Mouse (Mus musculus): ENCODE measurements around the gene Pla2g4b. TPM values are rescaled to one million over a fixed set of nuclear protein-coding genes. Genes with fewer than 3 reads are reported as not detected.

Pla2g4b gene
- polyA plus RNA-seq (2016; fragmentation: Nextera tagmentation; extraction: Ambion mirVana) = 4.6 and 5.3 TPM in 2 replicates

GRCm38 (mm10) chr2:120032726-120033467 lies at the start of gene Pla2g4b:
Gene Pla2g4b (plus strand): TSS chr2:120033417.
- 92% methylated on average over 12 of the region's 12 CpGs for WGBS

GRCm38 (mm10) chr2:119985871-119986270 lies 47.3 kb upstream of the Pla2g4b start:
- Histone ChIP-seq H3K4me3 (no peak overlapping the region), H3K9me3 (no peaks in the 10 kb centered on the region), H3K27me3 (no peaks in the 10 kb centered on the region), H3K4me1 (peaks cover 4% of the 10 kb centered on the region; the same call in 1 of the 2 replicates), H3K36me3 (peaks cover 8% of the 10 kb centered on the region; the same call in 1 of the 2 replicates), H3K4me2 (replicated peaks) (no peak overlapping the region), H3K9ac (replicated peaks) (no peak overlapping the region), H3K27ac (replicated peaks) (no peak overlapping the region)
- 78% methylated on average over 8 of the region's 8 CpGs for WGBS
- ATAC-seq (ENCODE audit: low FRiP score, low read depth) = no peak

More at GRCm38 (mm10) chr2:120032726-120033467, at the start of gene Pla2g4b:
- H3K4me2 ChIP-seq (replicated peaks) = no peak within 1 kb of the TSS
- H3K4me1 ChIP-seq = peaks cover 7% of the 10 kb centered on the region
- H3K9ac ChIP-seq (replicated peaks) = no peak within 1 kb of the TSS
- no peaks in the 10 kb centered on the region for H3K27me3 ChIP-seq
- no peak for ATAC-seq (ENCODE audit: low FRiP score, low read depth)
- peaks cover 67% of the 10 kb centered on the region for H3K36me3 ChIP-seq
- no peak within 1 kb of the TSS for H3K4me3 ChIP-seq
- no peak within 1 kb of the TSS for H3K27ac ChIP-seq (replicated peaks)
- H3K9me3 ChIP-seq = no peaks in the 10 kb centered on the region

- H3K4me3 ChIP-seq = no peak overlapping the region
- no peak for ATAC-seq (ENCODE audit: low FRiP score, low read depth)
- H3K4me2 ChIP-seq (replicated peaks) = no peak overlapping the region
- peaks cover 8% of the 10 kb centered on the region; the same call in 1 of the 2 replicates for H3K36me3 ChIP-seq
- no peaks in the 10 kb centered on the region for H3K9me3 ChIP-seq
- no peak overlapping the region for H3K27ac ChIP-seq (replicated peaks)
- no peak overlapping the region for H3K9ac ChIP-seq (replicated peaks)
- no peaks in the 10 kb centered on the region for H3K27me3 ChIP-seq
- WGBS = 62% methylated on average over 6 of the region's 6 CpGs
- H3K4me1 ChIP-seq = peaks cover 4% of the 10 kb centered on the region; the same call in 1 of the 2 replicates
Observed at GRCm38 (mm10) chr2:119986369-119986768, 46.8 kb upstream of the Pla2g4b start.

- H3K9me3 ChIP-seq = no peaks in the 10 kb centered on the region
- no peak overlapping the region for H3K4me2 ChIP-seq (replicated peaks)
- H3K9ac ChIP-seq (replicated peaks) = no peak overlapping the region
- H3K27ac ChIP-seq (replicated peaks) = no peak overlapping the region
- no peak for ATAC-seq (ENCODE audit: low FRiP score, low read depth)
- WGBS = 98% methylated on average over 2 of the region's 2 CpGs
- H3K27me3 ChIP-seq = no peaks in the 10 kb centered on the region
- H3K4me1 ChIP-seq = peaks cover 4% of the 10 kb centered on the region; the same call in 1 of the 2 replicates
- peaks cover 4% of the 10 kb centered on the region; the same call in 1 of the 2 replicates for H3K36me3 ChIP-seq
- no peak overlapping the region for H3K4me3 ChIP-seq
Observed at GRCm38 (mm10) chr2:119987441-119987840, 45.8 kb upstream of the Pla2g4b start.

- no peak overlapping the region for H3K27ac ChIP-seq (replicated peaks)
- H3K27me3 ChIP-seq = no peaks in the 10 kb centered on the region
- ATAC-seq (ENCODE audit: low FRiP score, low read depth) = no peak
- no peak overlapping the region for H3K4me3 ChIP-seq
- H3K4me2 ChIP-seq (replicated peaks) = no peak overlapping the region
- H3K36me3 ChIP-seq = no peaks in the 10 kb centered on the region
- peaks cover 4% of the 10 kb centered on the region; the same call in 1 of the 2 replicates for H3K4me1 ChIP-seq
- WGBS = 89% methylated on average over 4 of the region's 4 CpGs
- no peaks in the 10 kb centered on the region for H3K9me3 ChIP-seq
- no peak overlapping the region for H3K9ac ChIP-seq (replicated peaks)
Observed at GRCm38 (mm10) chr2:119988952-119989351, 44.3 kb upstream of the Pla2g4b start.

- no peaks in the 10 kb centered on the region for H3K27me3 ChIP-seq
- ATAC-seq (ENCODE audit: low FRiP score, low read depth) = no peak
- H3K9ac ChIP-seq (replicated peaks) = no peak overlapping the region
- WGBS = 90% methylated on average over 6 of the region's 6 CpGs
- no peak overlapping the region for H3K4me2 ChIP-seq (replicated peaks)
- H3K36me3 ChIP-seq = no peaks in the 10 kb centered on the region
- no peaks in the 10 kb centered on the region for H3K9me3 ChIP-seq
- no peak overlapping the region for H3K27ac ChIP-seq (replicated peaks)
- H3K4me3 ChIP-seq = no peak overlapping the region
- H3K4me1 ChIP-seq = peaks cover 4% of the 10 kb centered on the region; the same call in 1 of the 2 replicates
Observed at GRCm38 (mm10) chr2:119990881-119991280, 42.3 kb upstream of the Pla2g4b start.

GRCm38 (mm10) chr2:119992349-119992748 lies 40.9 kb upstream of the Pla2g4b start:
- no peak overlapping the region for H3K4me3 ChIP-seq
- H3K4me2 ChIP-seq (replicated peaks) = no peak overlapping the region
- no peak overlapping the region for H3K27ac ChIP-seq (replicated peaks)
- H3K9me3 ChIP-seq = no peaks in the 10 kb centered on the region
- no peaks in the 10 kb centered on the region for H3K4me1 ChIP-seq
- no peaks in the 10 kb centered on the region for H3K36me3 ChIP-seq
- ATAC-seq (ENCODE audit: low FRiP score, low read depth) = no peak
- H3K9ac ChIP-seq (replicated peaks) = no peak overlapping the region
- WGBS = 94% methylated on average over 2 of the region's 2 CpGs
- no peaks in the 10 kb centered on the region for H3K27me3 ChIP-seq

- Histone ChIP-seq H3K9ac (replicated peaks) (no peak overlapping the region), H3K27ac (replicated peaks) (no peak overlapping the region), H3K4me1 (no peaks in the 10 kb centered on the region), H3K36me3 (no peaks in the 10 kb centered on the region), H3K9me3 (no peaks in the 10 kb centered on the region), H3K27me3 (no peaks in the 10 kb centered on the region), H3K4me3 (no peak overlapping the region), H3K4me2 (replicated peaks) (no peak overlapping the region)
- WGBS = 58% methylated on average over 2 of the region's 2 CpGs
- no peak for ATAC-seq (ENCODE audit: low FRiP score, low read depth)
Observed at GRCm38 (mm10) chr2:119993515-119993914, 39.7 kb upstream of the Pla2g4b start.

GRCm38 (mm10) chr2:119994839-119995238 lies 38.4 kb upstream of the Pla2g4b start:
- H3K4me1 ChIP-seq = no peaks in the 10 kb centered on the region
- no peak overlapping the region for H3K4me2 ChIP-seq (replicated peaks)
- no peak overlapping the region for H3K9ac ChIP-seq (replicated peaks)
- H3K4me3 ChIP-seq = no peak overlapping the region
- H3K27ac ChIP-seq (replicated peaks) = no peak overlapping the region
- H3K27me3 ChIP-seq = no peaks in the 10 kb centered on the region
- ATAC-seq (ENCODE audit: low FRiP score, low read depth) = no peak
- 90% methylated on average over 6 of the region's 6 CpGs for WGBS
- H3K9me3 ChIP-seq = no peaks in the 10 kb centered on the region
- no peaks in the 10 kb centered on the region for H3K36me3 ChIP-seq

- Histone ChIP-seq H3K36me3 (no peaks in the 10 kb centered on the region), H3K9ac (replicated peaks) (no peak overlapping the region), H3K9me3 (no peaks in the 10 kb centered on the region), H3K4me1 (no peaks in the 10 kb centered on the region), H3K27ac (replicated peaks) (no peak overlapping the region), H3K4me2 (replicated peaks) (no peak overlapping the region), H3K27me3 (no peaks in the 10 kb centered on the region), H3K4me3 (no peak overlapping the region)
- WGBS = 73% methylated on average over 9 of the region's 9 CpGs
- ATAC-seq (ENCODE audit: low FRiP score, low read depth) = no peak
Observed at GRCm38 (mm10) chr2:119995391-119996281, 37.6 kb upstream of the Pla2g4b start.

GRCm38 (mm10) chr2:119997354-119997753 lies 35.9 kb upstream of the Pla2g4b start:
- no peak overlapping the region for H3K4me2 ChIP-seq (replicated peaks)

GRCm38 (mm10) chr2:119999731-120000130 lies 33.5 kb upstream of the Pla2g4b start:
- ATAC-seq (ENCODE audit: low FRiP score, low read depth) = no peak
- H3K36me3 ChIP-seq = no peaks in the 10 kb centered on the region
- H3K9ac ChIP-seq (replicated peaks) = no peak overlapping the region
- no peak overlapping the region for H3K4me2 ChIP-seq (replicated peaks)
- H3K4me1 ChIP-seq = no peaks in the 10 kb centered on the region
- 99% methylated on average over 2 of the region's 2 CpGs for WGBS
- H3K4me3 ChIP-seq = no peak overlapping the region
- H3K27ac ChIP-seq (replicated peaks) = no peak overlapping the region
- no peaks in the 10 kb centered on the region for H3K27me3 ChIP-seq
- no peaks in the 10 kb centered on the region for H3K9me3 ChIP-seq

More at GRCm38 (mm10) chr2:119997354-119997753, 35.9 kb upstream of the Pla2g4b start:
- no peak overlapping the region for H3K9ac ChIP-seq (replicated peaks)
- H3K27me3 ChIP-seq = no peaks in the 10 kb centered on the region
- no peaks in the 10 kb centered on the region for H3K36me3 ChIP-seq
- 86% methylated on average over 4 of the region's 4 CpGs for WGBS
- no peak for ATAC-seq (ENCODE audit: low FRiP score, low read depth)
- H3K9me3 ChIP-seq = no peaks in the 10 kb centered on the region
- no peak overlapping the region for H3K4me3 ChIP-seq
- H3K4me1 ChIP-seq = no peaks in the 10 kb centered on the region
- no peak overlapping the region for H3K27ac ChIP-seq (replicated peaks)
